Mouse (Mus musculus): Measurements from ENCODE around the gene Mas1.

DNA sequence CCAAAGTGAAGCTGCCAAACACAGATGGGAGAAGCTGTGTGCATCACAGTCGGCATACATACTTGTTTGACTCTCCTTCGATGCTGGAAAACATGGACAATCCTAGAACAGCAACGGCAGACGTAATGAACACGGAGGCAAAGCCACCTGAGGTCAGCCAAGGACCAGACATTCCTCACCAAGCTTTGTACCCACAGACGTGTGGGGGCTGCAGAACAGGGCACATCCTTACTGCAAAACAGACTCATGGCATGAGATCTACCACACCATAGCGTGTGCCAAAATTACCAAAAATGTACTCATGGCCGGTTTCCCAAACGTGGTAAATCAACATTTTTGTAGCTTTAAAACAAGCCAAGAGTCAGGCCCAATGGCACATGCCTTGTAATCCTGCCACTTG lies 38.5 kb upstream of the Mas1 start:
- TF ChIP-seq CTCF (IDR thresholded peaks at IDR 0.05; ENCODE audit: extremely low read depth, insufficient read depth, low read length) (no peak), POLR2A (IDR thresholded peaks at IDR 0.05; ENCODE audit: extremely low read depth, insufficient read depth, low read length) (no peak)

Data from cortical plate, adult 2 months (tissue).